Mouse (Mus musculus): ENCODE measurements around the gene Man2c1.

The Man2c1 gene

DNA sequence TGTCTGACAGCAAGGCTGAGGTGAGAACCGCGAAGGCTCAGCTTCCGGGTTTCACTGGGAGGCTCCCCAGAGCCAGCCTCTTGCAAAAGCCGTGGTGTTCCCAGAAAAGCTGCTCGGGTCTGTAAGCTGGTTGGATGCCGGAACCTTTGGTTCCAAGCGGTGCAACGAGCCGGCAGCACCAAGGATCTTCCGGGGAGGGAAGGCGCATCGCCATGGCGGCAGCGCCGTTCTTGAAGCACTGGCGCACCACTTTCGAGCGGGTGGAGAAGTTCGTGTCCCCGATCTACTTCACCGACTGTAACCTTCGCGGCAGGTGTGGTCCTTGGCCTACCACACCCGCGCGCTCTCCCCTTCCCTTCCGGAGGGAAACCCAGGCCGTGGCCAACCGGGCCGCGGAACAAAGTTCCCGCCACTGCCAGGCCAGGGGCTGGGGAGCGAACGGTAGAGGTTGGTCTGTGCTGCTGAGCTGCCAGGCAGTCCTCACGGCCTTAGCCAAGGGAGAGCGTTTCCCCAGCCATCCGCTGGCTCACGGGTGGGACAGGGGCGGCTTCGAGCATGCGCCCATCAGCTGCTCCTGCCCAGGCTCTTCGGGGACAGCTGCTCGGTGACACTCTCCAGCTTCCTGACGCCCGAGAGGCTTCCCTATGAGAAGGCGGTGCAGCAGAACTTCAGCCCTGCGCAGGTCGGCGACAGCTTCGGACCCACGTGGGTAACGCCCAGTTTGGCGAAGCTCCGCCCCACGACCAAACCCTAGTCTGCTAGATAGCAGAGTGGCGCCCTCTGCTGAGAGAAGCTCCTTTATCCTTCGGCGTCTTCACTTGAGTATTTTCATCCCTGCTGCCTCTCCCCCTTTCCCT lies at the start of gene Man2c1:
Gene Man2c1, plus strand, starts transcription at position 114 of the 857 bp plus-strand sequence.
- peak; percentile 96 for DNase-seq

DNA sequence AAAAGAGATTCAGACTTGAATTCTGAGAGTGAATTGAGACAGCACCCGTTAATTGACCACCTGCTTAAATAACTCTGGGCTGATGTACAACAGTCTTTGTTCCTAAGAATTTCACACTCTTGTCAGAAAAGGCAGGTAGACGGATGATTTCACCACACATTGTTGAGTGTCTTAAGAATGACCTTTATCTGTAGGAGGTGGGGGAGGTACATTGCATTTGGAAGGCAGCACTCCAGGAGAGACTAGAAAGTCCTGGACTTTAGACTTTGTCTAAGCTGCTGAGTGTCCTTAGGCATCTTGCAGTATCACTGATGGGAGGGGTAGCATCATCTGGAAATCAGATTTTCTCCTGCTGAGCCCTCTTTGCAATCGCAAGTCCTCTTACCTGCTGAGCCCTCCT lies 48.3 kb upstream of the Man2c1 start:
- DNase-seq, result no peak

GRCm38 (mm10) chr9:57117261-57117755 lies 13.2 kb upstream of the Man2c1 start:
- no peak for DNase-seq

DNA sequence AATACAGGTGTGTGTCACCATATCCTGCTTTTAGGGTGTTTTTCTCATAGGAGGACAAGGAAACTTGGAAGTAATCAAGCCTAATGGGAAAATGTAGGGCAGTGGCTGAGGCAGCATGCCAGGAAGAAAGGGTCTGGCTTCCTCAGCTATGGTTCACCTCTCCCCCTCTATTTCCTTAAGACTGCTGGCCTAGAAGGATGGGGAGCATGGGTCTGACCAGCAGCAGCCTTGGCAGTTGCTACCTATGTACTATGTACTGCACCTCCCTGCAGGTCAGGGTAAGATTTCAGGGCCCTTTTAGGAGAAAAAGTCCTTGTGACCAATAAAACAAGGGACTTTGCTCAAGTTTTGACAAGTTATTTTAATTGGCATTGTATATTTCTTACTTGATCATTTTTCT lies 849 bp upstream of the Man2c1 start:
- DNase-seq, result peak; percentile 24

- DNase-seq, result no peak
Observed at GRCm38 (mm10) chr9:57137246-57137645, 6.8 kb downstream of the Man2c1 start.

GRCm38 (mm10) chr9:57137777-57138176 lies 7.3 kb downstream of the Man2c1 start:
- DNase-seq, result no peak

DNA sequence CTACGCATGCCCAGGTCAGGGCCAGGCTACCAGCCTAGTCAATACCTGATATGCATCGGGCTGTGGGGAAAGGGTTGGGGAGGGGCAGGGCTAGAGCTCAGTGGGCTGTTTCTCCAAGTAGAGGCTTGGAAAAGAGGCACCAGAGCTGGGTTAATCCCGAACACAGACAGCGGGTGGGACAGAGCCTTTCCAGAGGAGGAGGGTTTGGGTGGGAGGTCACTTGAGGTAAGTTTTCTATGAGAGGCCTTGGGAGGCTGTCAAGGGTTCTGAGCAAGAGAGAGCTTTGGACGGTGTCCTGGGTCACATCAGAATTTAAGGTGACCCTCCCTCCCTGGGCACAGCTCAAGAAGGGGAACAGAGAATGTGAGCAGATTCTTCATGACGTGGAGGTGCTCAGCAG lies 8.0 kb downstream of the Man2c1 start:
- DNase-seq, result no peak

- no peak for DNase-seq
Observed at GRCm38 (mm10) chr9:57139110-57139509, 8.6 kb downstream of the Man2c1 start.

DNA sequence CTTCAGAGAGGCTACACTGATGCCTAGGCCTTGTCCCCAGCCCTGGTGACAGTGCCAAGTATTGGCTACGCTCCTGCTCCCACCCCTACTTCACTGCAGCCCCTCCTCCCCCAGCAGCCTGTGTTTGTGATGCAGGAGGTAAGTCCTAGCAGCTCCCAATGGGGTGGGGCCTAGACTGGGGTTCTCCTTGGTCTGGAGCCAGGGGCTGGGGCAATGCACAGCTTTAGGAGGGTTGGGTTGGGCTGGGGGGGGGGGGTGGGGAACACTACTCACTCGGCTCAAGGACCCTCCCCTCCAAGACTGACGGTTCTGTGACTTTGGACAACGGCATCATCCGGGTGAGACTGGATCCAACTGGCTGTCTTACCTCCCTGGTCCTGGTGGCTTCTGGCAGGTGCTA lies 9.1 kb downstream of the Man2c1 start:
- no peak for DNase-seq

GRCm38 (mm10) chr9:57141417-57142353 lies 11.2 kb downstream of the Man2c1 start:
- DNase-seq, result no peak

- DNase-seq, result peak; percentile 13
Observed at GRCm38 (mm10) chr9:57143212-57143611, 12.7 kb downstream of the Man2c1 start.

DNA sequence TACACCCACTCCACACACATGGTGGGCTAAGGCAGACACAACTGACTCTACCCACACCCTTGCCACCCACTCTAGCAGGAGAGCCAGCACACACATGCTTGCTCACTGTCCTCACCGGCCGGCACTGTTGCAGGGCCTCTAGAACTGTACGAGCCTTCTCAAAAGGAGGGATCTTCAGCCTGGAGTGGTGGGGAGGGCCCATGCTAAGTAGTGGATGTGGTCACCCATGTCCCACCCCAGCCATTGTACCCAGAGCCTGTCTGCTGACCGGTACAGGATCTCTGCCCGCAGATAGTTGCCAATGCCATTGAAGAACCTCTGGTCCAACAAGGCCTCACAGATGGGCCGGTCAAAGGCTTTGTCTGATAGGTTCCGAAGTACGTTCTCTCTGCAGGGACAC lies 14.3 kb downstream of the Man2c1 start:
- no peak for DNase-seq

DNA sequence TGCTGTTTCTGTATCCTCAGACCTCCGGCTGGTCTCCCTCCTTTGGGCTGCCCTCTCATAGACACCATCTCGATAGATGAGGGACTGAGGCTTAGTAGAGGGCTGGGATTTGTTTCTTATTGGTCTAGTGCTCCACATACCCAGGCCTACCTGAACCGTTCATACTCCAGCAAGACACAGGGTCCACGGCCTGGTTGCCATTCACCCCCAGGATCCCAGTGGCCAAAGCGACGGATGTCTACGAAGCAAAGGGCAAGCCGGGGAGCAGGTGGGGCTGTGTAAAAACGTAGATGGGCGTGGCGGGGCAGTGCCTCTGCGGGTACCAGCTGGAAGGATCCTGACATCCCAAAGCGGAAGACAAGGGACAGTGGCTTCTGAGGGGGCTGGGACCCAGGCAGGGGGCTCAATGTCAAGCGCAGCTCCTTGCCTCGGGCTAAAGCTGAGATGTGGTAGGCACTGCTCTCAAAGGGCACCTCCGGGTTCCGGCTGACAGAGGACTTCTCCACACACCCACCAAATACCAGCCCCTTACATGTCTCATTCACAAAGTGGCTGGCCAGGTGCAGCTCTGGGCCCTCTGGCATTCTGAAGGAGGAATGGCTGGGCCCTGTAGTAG lies 16.1 kb downstream of the Man2c1 start:
- DNase-seq, result no peak

GRCm38 (mm10) chr9:57147205-57148143 lies 17.0 kb downstream of the Man2c1 start:
- no peak for DNase-seq

DNA sequence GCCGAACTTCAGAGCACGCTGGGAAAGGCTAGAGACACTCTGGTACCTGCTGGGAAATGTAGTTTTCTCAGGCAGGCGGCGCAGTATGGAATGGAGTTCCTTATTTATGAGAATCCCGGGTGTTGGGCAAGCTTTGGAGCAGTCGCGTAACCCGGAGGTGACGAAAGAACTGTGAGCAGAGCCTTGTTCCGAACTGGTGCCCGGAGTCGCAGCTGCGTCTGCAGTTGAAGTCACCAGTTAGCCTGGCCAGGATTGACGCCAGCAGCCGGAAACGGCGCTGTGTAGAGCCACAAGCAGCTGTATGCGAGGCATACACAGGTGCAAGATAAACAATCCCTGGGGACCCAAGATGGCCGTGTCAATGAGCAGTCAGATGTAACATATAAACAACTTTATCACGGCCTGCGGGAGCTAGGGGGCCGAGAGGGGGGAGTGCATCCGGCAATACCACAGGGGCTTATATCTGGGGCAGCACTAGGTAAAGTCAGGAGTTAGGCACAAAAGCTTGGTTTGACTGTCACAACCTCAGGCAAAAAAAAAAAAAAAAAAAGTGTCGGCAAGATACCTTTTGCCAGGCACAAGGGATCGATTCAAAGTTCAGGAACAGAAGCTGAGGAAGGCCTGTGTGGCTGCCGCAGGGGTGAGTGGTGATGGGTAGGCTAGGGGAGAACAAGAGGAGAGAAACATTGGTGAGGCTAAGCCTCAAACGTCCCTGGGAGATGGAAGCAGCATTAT lies 17.8 kb downstream of the Man2c1 start, which contains the start of gene Neil1:
Gene Neil1, minus strand, starts transcription at position 162 of the 735 bp plus-strand sequence.
- peak; percentile 94 for DNase-seq

DNA sequence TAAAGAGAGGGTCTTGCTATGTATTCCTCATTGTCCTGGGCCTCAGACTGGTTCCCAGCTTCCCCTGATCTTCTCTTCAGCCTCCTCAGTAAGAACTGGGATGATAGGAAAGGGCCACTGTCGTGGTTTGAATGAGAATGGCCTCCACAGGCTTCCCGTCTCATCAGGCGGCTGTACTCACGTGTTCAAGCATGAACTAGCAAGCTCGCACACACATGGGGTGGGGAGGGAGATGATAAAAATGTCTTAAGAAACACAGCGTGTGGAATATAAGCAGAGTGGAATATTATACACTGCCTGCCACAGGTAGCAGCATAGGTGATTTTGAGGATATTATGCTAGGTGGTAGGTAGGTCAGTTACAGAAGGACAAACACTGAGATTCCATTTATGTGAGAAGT lies 18.5 kb downstream of the Man2c1 start:
- no peak for DNase-seq

GRCm38 (mm10) chr9:57150192-57150591 lies 19.7 kb downstream of the Man2c1 start:
- no peak for DNase-seq

GRCm38 (mm10) chr9:57152331-57152730 lies 21.8 kb downstream of the Man2c1 start:
- no peak for DNase-seq

GRCm38 (mm10) chr9:57156383-57156782 lies 25.9 kb downstream of the Man2c1 start:
- no peak for DNase-seq

- no peak for DNase-seq
Observed at GRCm38 (mm10) chr9:57156823-57157222, 26.3 kb downstream of the Man2c1 start.

DNA sequence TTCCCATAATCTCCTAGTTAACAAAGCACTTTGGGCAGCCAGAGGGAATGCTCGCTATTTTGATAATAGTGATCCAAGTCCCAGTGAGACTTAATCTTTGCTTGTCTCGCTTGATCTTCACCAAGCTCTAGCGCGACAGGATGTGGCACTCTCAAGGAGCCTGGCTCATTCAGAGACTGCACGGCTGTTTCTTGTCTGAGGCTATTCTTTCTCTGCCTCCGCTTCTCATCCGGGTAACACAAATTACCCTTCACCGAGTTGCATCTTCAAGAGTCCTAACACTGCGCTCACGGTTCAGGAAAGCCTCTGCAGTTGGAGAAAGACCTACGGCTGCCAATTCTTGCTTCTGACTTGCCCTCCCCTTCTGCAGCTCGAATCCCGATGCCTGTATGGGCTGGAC lies 27.0 kb downstream of the Man2c1 start:
- no peak for DNase-seq
